Mouse (Mus musculus): Measurements from ENCODE around the gene Olfr1359.
"Not testable (repeated sequence)": the region's sequence is repeated elsewhere in the genome, so short reads cannot be mapped to it uniquely, and the experiment has no call there.

Gene Olfr1359

GRCm38 (mm10) chr13:21722373-21722925, 24.5 kb downstream of the Olfr1359 start:
- TF ChIP-seq GATA4 (IDR thresholded peaks at IDR 0.05; ENCODE audit: insufficient replicate concordance, low read length) = no peak

DNA sequence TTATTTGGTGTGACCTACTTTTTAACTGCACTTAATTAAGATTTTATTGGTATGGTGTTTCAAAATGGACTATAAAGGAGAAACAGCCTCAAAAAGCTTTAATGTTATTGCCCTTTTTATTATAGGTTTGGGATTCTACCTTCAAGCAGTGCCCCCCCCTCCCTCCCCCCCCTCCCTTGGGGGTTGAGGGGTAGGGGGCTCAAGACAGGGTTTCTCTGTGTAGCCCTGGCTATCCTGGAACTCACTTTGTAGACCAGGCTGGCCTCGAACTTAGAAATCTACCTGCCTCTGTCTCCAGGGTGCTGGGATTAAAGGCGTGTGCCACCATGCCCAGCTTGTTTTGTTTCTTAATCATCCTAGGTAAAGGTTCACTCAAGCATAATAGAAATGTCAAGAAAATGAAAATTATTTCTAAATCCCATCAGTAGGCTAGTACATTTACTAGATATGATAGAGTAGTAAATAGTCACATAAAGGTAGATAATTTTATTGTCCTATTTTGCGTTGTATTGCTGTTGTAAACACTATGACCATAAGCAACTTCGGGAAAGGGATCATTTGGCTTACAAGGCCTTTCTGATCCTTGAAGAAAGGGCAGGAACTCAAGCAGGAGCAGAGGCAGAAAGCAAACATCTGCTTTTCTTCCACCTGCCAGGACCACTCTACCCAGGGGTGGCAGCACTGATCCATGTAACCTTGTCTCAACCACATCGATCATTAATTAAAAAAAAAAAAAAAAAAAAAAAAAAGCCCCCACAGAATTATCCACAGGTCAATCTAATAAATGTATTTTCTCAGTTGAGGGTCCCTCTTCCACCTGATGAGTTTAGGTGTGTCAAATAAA, 25.3 kb downstream of the Olfr1359 start:
- TF ChIP-seq GATA4 (IDR thresholded peaks at IDR 0.05; ENCODE audit: insufficient replicate concordance, low read length) = no peak

DNA sequence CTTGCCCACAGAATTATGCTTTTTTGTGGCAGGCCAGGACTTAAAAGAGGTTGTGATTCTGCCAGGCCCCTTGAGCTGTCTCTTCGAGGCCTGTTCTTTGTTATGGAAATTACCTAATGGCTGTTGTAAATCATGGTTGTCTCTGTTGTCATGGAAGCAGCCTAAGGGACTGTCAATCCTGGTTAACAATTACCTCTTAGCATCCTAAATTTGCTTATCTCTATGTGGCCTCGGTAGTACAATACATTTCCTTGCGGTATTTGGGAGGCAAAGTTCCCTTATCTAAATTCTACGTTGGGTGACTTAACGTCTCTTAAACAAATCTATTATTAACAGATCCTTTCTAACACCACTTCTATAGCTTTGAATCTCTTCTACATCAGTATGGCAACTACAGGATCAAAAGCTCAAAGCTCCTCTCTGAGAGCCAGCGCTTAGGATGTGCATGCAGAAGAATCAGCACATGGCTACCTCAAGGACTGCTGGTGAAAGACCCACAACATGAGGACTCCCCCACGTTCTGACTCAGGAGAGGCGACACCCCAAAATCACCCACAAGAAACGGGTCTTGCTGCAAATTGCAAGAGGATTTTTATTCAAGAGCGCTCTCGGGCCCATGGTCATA, 30.1 kb downstream of the Olfr1359 start:
- TF ChIP-seq GATA4 (IDR thresholded peaks at IDR 0.05; ENCODE audit: insufficient replicate concordance, low read length) = no peak

DNA sequence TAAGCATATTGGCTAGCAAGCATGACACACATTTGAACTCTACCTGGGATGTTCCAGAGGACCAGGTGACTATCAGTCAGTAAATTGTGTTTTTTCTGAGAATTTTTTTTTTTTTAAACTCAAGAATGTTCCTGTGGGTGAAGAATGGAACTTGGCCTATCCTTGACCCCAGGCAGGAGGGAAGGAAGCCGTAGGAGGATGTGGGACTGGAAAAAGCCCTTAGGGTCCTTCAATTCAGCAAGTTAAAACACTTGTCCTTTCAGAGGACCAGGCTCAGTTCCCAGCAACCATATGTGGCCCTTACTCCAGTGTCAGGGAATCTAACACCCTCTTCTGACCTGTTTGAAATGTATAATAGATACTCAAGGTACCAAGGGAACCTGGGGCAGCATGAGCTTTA, 31.6 kb downstream of the Olfr1359 start:
- TF ChIP-seq GATA4 (IDR thresholded peaks at IDR 0.05; ENCODE audit: insufficient replicate concordance, low read length) = no peak

GRCm38 (mm10) chr13:21733466-21733865, 35.6 kb downstream of the Olfr1359 start:
- TF ChIP-seq GATA4 (IDR thresholded peaks at IDR 0.05; ENCODE audit: insufficient replicate concordance, low read length) = no peak

DNA sequence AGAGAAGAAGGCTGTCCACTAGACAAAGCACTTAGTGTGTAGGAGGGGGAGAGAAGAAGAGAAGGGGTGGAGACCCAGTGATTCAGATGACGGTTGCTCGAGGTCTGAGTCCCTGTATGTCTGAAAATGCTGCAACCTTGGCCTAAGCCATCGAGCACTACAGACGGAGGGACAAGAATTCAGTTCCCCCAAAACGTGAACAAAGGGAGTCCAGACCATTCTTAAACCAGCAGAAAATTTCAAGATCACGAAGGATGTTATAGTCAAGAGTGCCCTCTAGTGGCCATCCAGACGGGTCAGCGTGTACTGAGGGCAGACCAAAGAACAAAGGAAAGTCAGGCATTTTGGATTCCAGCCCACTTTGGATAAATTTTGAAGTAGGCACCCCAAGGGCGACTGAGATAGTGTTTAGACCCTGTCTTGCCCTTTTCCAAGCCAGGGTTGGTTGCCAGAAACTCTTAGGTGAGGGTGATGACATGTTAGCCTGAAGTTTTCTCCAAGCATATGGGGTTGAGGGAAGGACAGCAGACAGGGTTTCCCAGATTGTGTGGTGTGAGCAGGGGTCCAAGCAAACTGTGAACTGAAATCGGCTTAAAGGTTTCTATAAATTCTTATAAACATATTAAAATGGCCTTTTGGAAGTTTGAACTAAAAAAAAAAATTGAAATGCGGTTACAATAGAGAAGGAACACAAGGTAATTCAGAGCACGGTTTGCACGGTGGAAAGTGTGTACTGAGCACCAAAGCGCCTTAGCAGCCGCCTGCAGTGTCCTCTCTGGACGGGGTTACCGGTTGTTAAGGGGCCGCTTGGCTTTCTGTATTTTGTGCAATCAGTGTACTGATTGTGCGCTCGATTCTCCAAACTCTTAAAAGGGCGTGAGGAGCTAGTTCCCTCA, 36.3 kb downstream of the Olfr1359 start:
- TF ChIP-seq GATA4 (IDR thresholded peaks at IDR 0.05; ENCODE audit: insufficient replicate concordance, low read length) = no peak

- TF ChIP-seq GATA4 (IDR thresholded peaks at IDR 0.05; ENCODE audit: insufficient replicate concordance, low read length) = not testable (repeated sequence)
Observed at GRCm38 (mm10) chr13:21734906-21735767, 37.2 kb downstream of the Olfr1359 start, which contains the start of gene Hist1h4j. TSS of gene Hist1h4j (plus strand) at chr13:21735064.

DNA sequence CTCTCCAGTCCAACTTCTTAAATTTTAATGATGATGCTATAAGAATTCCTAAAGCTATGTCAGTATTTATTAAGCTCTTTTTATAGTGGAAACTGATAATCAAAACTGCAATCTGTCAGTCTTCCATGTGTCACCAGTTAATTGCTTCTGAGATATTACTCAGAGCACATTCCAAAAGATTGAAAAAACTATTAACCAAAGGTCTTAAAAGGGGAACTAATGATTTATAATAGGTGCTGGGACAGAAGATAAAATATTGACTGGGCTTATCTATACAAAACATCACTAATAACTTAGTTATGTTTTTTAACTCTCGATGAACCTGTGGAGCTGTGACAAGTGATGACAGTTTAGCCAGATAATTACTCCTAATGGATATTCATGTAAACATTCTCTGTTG, 47.1 kb downstream of the Olfr1359 start:
- TF ChIP-seq GATA4 (IDR thresholded peaks at IDR 0.05; ENCODE audit: insufficient replicate concordance, low read length) = no peak

- no peak for TF ChIP-seq GATA4 (IDR thresholded peaks at IDR 0.05; ENCODE audit: insufficient replicate concordance, low read length)
Observed at GRCm38 (mm10) chr13:21749387-21750158, 51.7 kb downstream of the Olfr1359 start.

DNA sequence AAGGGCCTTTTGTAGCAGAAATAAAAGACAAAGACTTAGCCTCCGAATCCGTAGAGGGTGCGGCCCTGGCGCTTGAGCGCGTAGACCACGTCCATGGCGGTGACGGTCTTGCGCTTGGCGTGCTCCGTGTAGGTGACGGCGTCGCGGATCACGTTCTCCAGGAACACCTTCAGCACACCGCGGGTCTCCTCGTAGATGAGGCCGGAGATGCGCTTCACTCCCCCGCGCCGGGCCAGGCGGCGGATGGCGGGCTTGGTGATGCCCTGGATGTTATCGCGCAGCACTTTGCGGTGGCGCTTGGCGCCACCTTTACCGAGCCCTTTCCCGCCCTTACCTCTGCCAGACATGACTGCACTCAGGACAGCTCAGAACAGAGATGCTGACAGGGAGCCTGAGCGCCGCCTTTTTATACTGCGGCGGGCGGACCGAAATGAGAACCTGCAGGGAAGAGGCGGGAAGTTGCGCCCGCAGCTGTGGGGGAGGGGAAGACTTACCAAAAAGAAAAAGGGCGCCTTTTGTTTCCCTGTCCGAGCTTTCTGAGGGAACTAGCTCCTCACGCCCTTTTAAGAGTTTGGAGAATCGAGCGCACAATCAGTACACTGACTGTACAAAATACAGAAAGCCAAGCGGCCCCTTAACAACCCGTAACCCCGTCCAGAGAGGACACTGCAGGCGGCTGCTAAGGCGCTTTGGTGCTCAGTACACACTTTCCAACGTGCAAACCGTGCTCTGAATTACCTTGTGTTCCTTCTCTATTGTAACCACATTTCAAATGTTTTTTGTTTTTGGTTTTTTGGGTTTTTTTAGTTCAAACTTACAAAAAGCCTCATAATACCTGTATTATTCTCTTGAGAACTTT, 52.5 kb downstream of the Olfr1359 start, which contains the start of gene Hist1h4k:
Gene Hist1h4k (minus strand): TSS at position 347 of the 859 bp plus-strand sequence.
- not testable (repeated sequence) for TF ChIP-seq GATA4 (IDR thresholded peaks at IDR 0.05; ENCODE audit: insufficient replicate concordance, low read length)

DNA sequence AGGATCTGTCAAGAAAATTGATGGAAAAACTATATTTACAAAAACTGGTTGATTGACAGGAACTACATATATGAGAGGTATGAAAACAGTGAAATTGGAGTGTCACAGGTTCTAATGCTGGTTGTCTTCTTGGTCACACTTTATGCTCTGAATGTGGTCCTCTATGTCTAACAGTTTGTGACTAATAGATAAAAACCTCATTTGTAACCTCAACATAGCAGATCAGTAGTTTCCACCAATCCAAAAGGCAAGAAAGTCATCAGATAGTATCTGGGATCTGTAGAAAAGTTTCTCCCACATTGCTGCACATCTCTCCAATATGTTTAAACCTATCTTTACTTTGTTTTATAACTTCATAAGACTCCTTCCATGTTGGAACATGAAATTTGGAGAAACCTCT, 53.5 kb downstream of the Olfr1359 start:
- TF ChIP-seq GATA4 (IDR thresholded peaks at IDR 0.05; ENCODE audit: insufficient replicate concordance, low read length) = no peak

- TF ChIP-seq GATA4 (IDR thresholded peaks at IDR 0.05; ENCODE audit: insufficient replicate concordance, low read length) = no peak
Observed at GRCm38 (mm10) chr13:21751827-21752226, 53.9 kb downstream of the Olfr1359 start.
